Mouse (Mus musculus): ENCODE measurements at regions not wholly inside any gene's neighbourhood (a gene's known extent, or its start where the extent isn't known, plus 50 kb on each side); places are given as distances from the start of the nearest gene placed in this dataset.
A peak's percentile ranks its signal among the peaks of the same experiment; 100 is the strongest.

GRCm38 (mm10) chr12:25379016-25379415 is 282.1 kb upstream of the Id2 start:
- DNase-seq = no peak

GRCm38 (mm10) chr12:25378036-25378645 is 281.2 kb upstream of the Id2 start:
- DNase-seq = no peak

GRCm38 (mm10) chr12:25376451-25376850 is 279.5 kb upstream of the Id2 start:
- DNase-seq = no peak

- no peak for DNase-seq
Observed at GRCm38 (mm10) chr12:25367541-25367940, 270.6 kb upstream of the Id2 start.

- no peak for DNase-seq
Observed at GRCm38 (mm10) chr12:25365600-25366267, 268.8 kb upstream of the Id2 start.

GRCm38 (mm10) chr12:25364966-25365568 is 268.1 kb upstream of the Id2 start:
- no peak for DNase-seq

- no peak for DNase-seq
Observed at GRCm38 (mm10) chr12:25363839-25364238, 266.9 kb upstream of the Id2 start.

- no peak for DNase-seq
Observed at GRCm38 (mm10) chr12:25363341-25363740, 266.4 kb upstream of the Id2 start.

- no peak for DNase-seq
Observed at GRCm38 (mm10) chr12:25362771-25363170, 265.8 kb upstream of the Id2 start.

GRCm38 (mm10) chr12:25360726-25361125 is 263.8 kb upstream of the Id2 start:
- DNase-seq = no peak

- DNase-seq = peak; percentile 30
Observed at GRCm38 (mm10) chr12:25359931-25360330, 263.0 kb upstream of the Id2 start.

GRCm38 (mm10) chr12:25358846-25359525 is 262.0 kb upstream of the Id2 start:
- no peak for DNase-seq

GRCm38 (mm10) chr12:25356774-25357173 is 259.8 kb upstream of the Id2 start:
- DNase-seq = no peak

- DNase-seq = no peak
Observed at GRCm38 (mm10) chr12:25355217-25355616, 258.3 kb upstream of the Id2 start.

GRCm38 (mm10) chr12:25353402-25353896 is 256.5 kb upstream of the Id2 start:
- DNase-seq = no peak

- DNase-seq = no peak
Observed at GRCm38 (mm10) chr12:25352160-25352559, 255.2 kb upstream of the Id2 start.

- DNase-seq = no peak
Observed at GRCm38 (mm10) chr12:25344354-25344753, 247.4 kb upstream of the Id2 start.

GRCm38 (mm10) chr12:25338771-25339170 is 241.8 kb upstream of the Id2 start:
- DNase-seq = peak; percentile 42

GRCm38 (mm10) chr12:25335930-25336329 is 239.0 kb upstream of the Id2 start:
- no peak for DNase-seq

- peak; percentile 14 for DNase-seq
Observed at GRCm38 (mm10) chr12:25335069-25335468, 238.1 kb upstream of the Id2 start.

GRCm38 (mm10) chr12:25332384-25333035 is 235.6 kb upstream of the Id2 start:
- no peak for DNase-seq

- DNase-seq = no peak
Observed at GRCm38 (mm10) chr12:25330004-25330708, 233.2 kb upstream of the Id2 start.

All from thymus, postnatal 14 days (tissue).